Mouse (Mus musculus) stomach, embryonic 15.5 days (tissue): Measurements from ENCODE around the gene Lrmp. TPM values are rescaled to one million over a fixed set of nuclear protein-coding genes. Genes with fewer than 3 reads are reported as not detected.
A peak's percentile ranks its signal among the peaks of the same experiment; 100 is the strongest.

Experiments
- ATAC-seq: fragments of 200-750 bp; cut with Nextera tagmentation; 2 replicates; pipeline ENCODE4 v1.8.0; 2017; ENCODE audit warnings: low read depth, moderate number of reproducible peaks, moderate TSS enrichment; ENCODE audit not compliant: insufficient read depth, low FRiP score
- H3K27ac ChIP-seq: fragments of 300-500 bp; sonication (generic); 2 replicates; pipeline ENCODE4 v1.5.1; 2015; ENCODE audit warnings: mild to moderate bottlenecking, inconsistent platforms
- H3K27me3 ChIP-seq: fragments of 300-500 bp; sonication (generic); replicated peaks from 2 replicates; pipeline ENCODE4 v1.6.1; 2015; ENCODE audit warnings: inconsistent platforms
- H3K36me3 ChIP-seq: fragments of 300-500 bp; sonication (generic); 2 replicates; pipeline ENCODE4 v1.6.1; 2015; ENCODE audit warnings: inconsistent platforms
- H3K4me1 ChIP-seq: fragments of 300-500 bp; sonication (generic); 2 replicates; pipeline ENCODE4 v1.6.1; 2015; ENCODE audit warnings: inconsistent platforms
- H3K4me2 ChIP-seq: fragments of 300-500 bp; sonication (generic); 2 replicates; pipeline ENCODE4 v1.6.1; 2015; ENCODE audit warnings: mild to moderate bottlenecking, inconsistent platforms
- H3K4me3 ChIP-seq: fragments of 300-500 bp; sonication (generic); replicated peaks from 2 replicates; pipeline ENCODE4 v1.5.1; 2015; ENCODE audit warnings: inconsistent platforms
- H3K9ac ChIP-seq: fragments of 300-500 bp; sonication (generic); 2 replicates; pipeline ENCODE4 v1.6.1; 2015; ENCODE audit warnings: inconsistent platforms
- H3K9me3 ChIP-seq: fragments of 300-500 bp; sonication (generic); 2 replicates; pipeline ENCODE4 v1.6.1; 2016; ENCODE audit warnings: inconsistent platforms
- WGBS: fragments of 180-500 bp; shearing (Covaris S2); methylation state at CpG from one replicate; pipeline ENCODE4 v1.1.7; 2015; 5-methylcytosine and 5-hydroxymethylcytosine counted together
- polyA plus RNA-seq: library from polyadenylated mRNA; unstranded; fragments of >200 nt; fragmentation: Nextera tagmentation; extraction: Ambion mirVana; gene quantifications from 2 replicates; pipeline ENCODE4 v1.2.1, GENCODE M21; 2015

Lrmp gene
- polyA plus RNA-seq, result 14.3 and 18.7 TPM in 2 replicates

GRCm38 (mm10) chr6:145115476-145116097 lies at the start of gene Lrmp:
Gene Lrmp (plus strand): TSS chr6:145115653.
- ATAC-seq, result no peak
- 64% methylated on average over 6 of the region's 6 CpGs for WGBS
- no peaks in the 10 kb centered on the region for H3K36me3 ChIP-seq
- no peaks in the 10 kb centered on the region for H3K27me3 ChIP-seq
- no peaks in the 10 kb centered on the region for H3K9me3 ChIP-seq
- no peak within 1 kb of the TSS for H3K4me3 ChIP-seq
- no peak within 1 kb of the TSS for H3K4me2 ChIP-seq
- H3K27ac ChIP-seq, result peak within 1 kb of the TSS; percentile 35; the same call in 1 of the 2 replicates
- peaks cover 8% of the 10 kb centered on the region; the same call in 1 of the 2 replicates for H3K4me1 ChIP-seq
- no peak within 1 kb of the TSS for H3K9ac ChIP-seq

GRCm38 (mm10) chr6:145066416-145066815 lies 49.0 kb upstream of the Lrmp start:
- Histone ChIP-seq H3K9ac (no peak overlapping the region), H3K27ac (no peak overlapping the region), H3K36me3 (no peaks in the 10 kb centered on the region), H3K4me3 (no peak overlapping the region), H3K4me2 (no peak overlapping the region), H3K27me3 (no peaks in the 10 kb centered on the region), H3K9me3 (no peaks in the 10 kb centered on the region), H3K4me1 (no peaks in the 10 kb centered on the region)
- ATAC-seq, result no peak
- WGBS, result 71% methylated on average over 6 of the region's 6 CpGs

- H3K27me3 ChIP-seq, result no peaks in the 10 kb centered on the region
- no peaks in the 10 kb centered on the region for H3K36me3 ChIP-seq
- H3K9ac ChIP-seq, result no peak overlapping the region
- no peak for ATAC-seq
- H3K27ac ChIP-seq, result no peak overlapping the region
- H3K4me1 ChIP-seq, result no peaks in the 10 kb centered on the region
- no peak overlapping the region for H3K4me3 ChIP-seq
- H3K4me2 ChIP-seq, result no peak overlapping the region
- no peaks in the 10 kb centered on the region for H3K9me3 ChIP-seq
- 67% methylated on average over 8 of the region's 8 CpGs for whole genome bisulfite sequencing
Observed at GRCm38 (mm10) chr6:145067679-145068078, 47.8 kb upstream of the Lrmp start.

- Histone ChIP-seq H3K4me2 (no peak overlapping the region), H3K9me3 (no peaks in the 10 kb centered on the region), H3K27me3 (no peaks in the 10 kb centered on the region), H3K4me3 (no peak overlapping the region), H3K36me3 (no peaks in the 10 kb centered on the region), H3K9ac (no peak overlapping the region), H3K27ac (no peak overlapping the region), H3K4me1 (no peaks in the 10 kb centered on the region)
- no peak for ATAC-seq
- 83% methylated on average over 7 of the region's 7 CpGs for WGBS
Observed at GRCm38 (mm10) chr6:145069397-145069796, 46.1 kb upstream of the Lrmp start.

GRCm38 (mm10) chr6:145069921-145070320 lies 45.5 kb upstream of the Lrmp start:
- H3K9me3 ChIP-seq, result no peaks in the 10 kb centered on the region
- no peak overlapping the region for H3K4me2 ChIP-seq
- no peaks in the 10 kb centered on the region for H3K27me3 ChIP-seq
- H3K4me1 ChIP-seq, result no peaks in the 10 kb centered on the region
- H3K27ac ChIP-seq, result no peak overlapping the region
- H3K4me3 ChIP-seq, result no peak overlapping the region
- 63% methylated on average over 2 of the region's 2 CpGs for WGBS
- H3K36me3 ChIP-seq, result no peaks in the 10 kb centered on the region
- no peak for ATAC-seq
- no peak overlapping the region for H3K9ac ChIP-seq

- no peak overlapping the region for H3K4me2 ChIP-seq
- H3K9me3 ChIP-seq, result no peaks in the 10 kb centered on the region
- no peaks in the 10 kb centered on the region for H3K36me3 ChIP-seq
- H3K9ac ChIP-seq, result no peak overlapping the region
- peaks cover 6% of the 10 kb centered on the region; the same call in 1 of the 2 replicates for H3K4me1 ChIP-seq
- ATAC-seq, result no peak
- H3K27ac ChIP-seq, result no peak overlapping the region
- no peak overlapping the region for H3K4me3 ChIP-seq
- H3K27me3 ChIP-seq, result peaks cover 12% of the 10 kb centered on the region; the same call in 1 of the 2 replicates
Observed at GRCm38 (mm10) chr6:145074461-145074860, 41.0 kb upstream of the Lrmp start.

GRCm38 (mm10) chr6:145075088-145075547 lies 40.3 kb upstream of the Lrmp start:
- WGBS, result under 1% methylated on average over 20 of the region's 20 CpGs
- no peak overlapping the region for H3K9ac ChIP-seq
- H3K4me3 ChIP-seq, result peak overlapping the region; percentile 48
- peak overlapping the region; percentile 85 for H3K4me2 ChIP-seq
- no peak for ATAC-seq
- no peaks in the 10 kb centered on the region for H3K36me3 ChIP-seq
- no peak overlapping the region for H3K27ac ChIP-seq
- H3K9me3 ChIP-seq, result no peaks in the 10 kb centered on the region
- peaks cover 6% of the 10 kb centered on the region; the same call in 1 of the 2 replicates for H3K4me1 ChIP-seq
- H3K27me3 ChIP-seq, result peaks cover 12% of the 10 kb centered on the region; the same call in 1 of the 2 replicates

GRCm38 (mm10) chr6:145075548-145076224 lies 39.8 kb upstream of the Lrmp start, which contains the start of gene Bcat1:
Gene Bcat1 (minus strand): TSS chr6:145076184.
- WGBS, result 1% methylated on average over 39 of the region's 39 CpGs
- ATAC-seq, result no peak
- Histone ChIP-seq H3K9me3 (no peaks in the 10 kb centered on the region), H3K4me1 (peaks cover 6% of the 10 kb centered on the region; the same call in 1 of the 2 replicates), H3K9ac (0 out of 2 replicates have a peak within 1 kb of the TSS, but pooled peaks have one; percentile 3), H3K4me2 (peak within 1 kb of the TSS; percentile 85), H3K4me3 (peak within 1 kb of the TSS; percentile 48), H3K27me3 (peaks cover 12% of the 10 kb centered on the region; the same call in 1 of the 2 replicates), H3K27ac (no peak within 1 kb of the TSS), H3K36me3 (no peaks in the 10 kb centered on the region)

- Histone ChIP-seq H3K9ac (no peak overlapping the region), H3K36me3 (no peaks in the 10 kb centered on the region), H3K4me1 (peaks cover 6% of the 10 kb centered on the region; the same call in 1 of the 2 replicates), H3K4me2 (peak overlapping the region; percentile 85), H3K9me3 (no peaks in the 10 kb centered on the region), H3K4me3 (peak overlapping the region; percentile 48), H3K27me3 (peaks cover 12% of the 10 kb centered on the region; the same call in 1 of the 2 replicates), H3K27ac (no peak overlapping the region)
- 27% methylated on average over 9 of the region's 9 CpGs for WGBS
- ATAC-seq, result no peak
Observed at GRCm38 (mm10) chr6:145076286-145076685, 39.2 kb upstream of the Lrmp start.

GRCm38 (mm10) chr6:145079087-145079759 lies 36.2 kb upstream of the Lrmp start:
- 63% methylated on average over 9 of the region's 9 CpGs for WGBS
- ATAC-seq, result no peak
- Histone ChIP-seq H3K36me3 (no peaks in the 10 kb centered on the region), H3K9me3 (no peaks in the 10 kb centered on the region), H3K27ac (no peak overlapping the region), H3K9ac (no peak overlapping the region), H3K27me3 (peaks cover 12% of the 10 kb centered on the region; the same call in 1 of the 2 replicates), H3K4me1 (peaks cover 6% of the 10 kb centered on the region; the same call in 1 of the 2 replicates), H3K4me2 (no peak overlapping the region), H3K4me3 (no peak overlapping the region)

- H3K4me1 ChIP-seq, result no peaks in the 10 kb centered on the region
- H3K9me3 ChIP-seq, result no peaks in the 10 kb centered on the region
- H3K27me3 ChIP-seq, result 0 out of 2 replicates have a peak, but pooled peaks cover 4% of the 10 kb centered on the region
- H3K4me2 ChIP-seq, result no peak overlapping the region
- H3K4me3 ChIP-seq, result no peak overlapping the region
- H3K36me3 ChIP-seq, result no peaks in the 10 kb centered on the region
- no peak for ATAC-seq
- H3K9ac ChIP-seq, result no peak overlapping the region
- WGBS, result 58% methylated on average over 4 of the region's 4 CpGs
- H3K27ac ChIP-seq, result no peak overlapping the region
Observed at GRCm38 (mm10) chr6:145081721-145082120, 33.7 kb upstream of the Lrmp start.
